Mouse (Mus musculus) megakaryocyte, embryonic 14.5 days (primary cell): ENCODE measurements at regions not wholly inside any gene's neighbourhood (a gene's known extent, or its start where the extent isn't known, plus 50 kb on each side); places are given as distances from the start of the nearest gene placed in this dataset.

Experiments
- FLI1 ChIP-seq: IDR thresholded peaks from 2 replicates; pipeline ENCODE4 v1.6.1; 2012; ENCODE audit warnings: low read length, inconsistent platforms, mixed read lengths
- GATA1 ChIP-seq: IDR thresholded peaks from 3 replicates; pipeline ENCODE4 v1.6.1; 2012; ENCODE audit warnings: mixed read lengths, low read length, inconsistent platforms, borderline replicate concordance

- TF ChIP-seq GATA1 = no peak
- no peak for TF ChIP-seq FLI1
Observed at GRCm38 (mm10) chr6:107052180-107052579, 252.3 kb upstream of the Crbn start.
